ENCODE assay signal across 21 mouse cellular contexts in genomic region chr11:104952349-104952748, GRCm38 (mm10).
DNase-seq lines count a peak whose midpoint lies in the region; TF ChIP-seq lines count a peak whose summit lies in the region.
"Had no signal": no experiment of that assay in that cellular context is flagged by ENCODE, and none has a peak within 500 bp of the region (broad histone marks: within the 10 kb centered on the region; RNA-seq: fewer than 3 reads in every experiment).

No protein-coding gene starts in this region.

- H3ac ChIP-seq in C2C12 (ENCODE audit: control insufficient read depth, insufficient read length, low read depth) (no peak overlapping the region), myocyte (ENCODE audit: control insufficient read depth, insufficient read length) (no peak overlapping the region)

- no peak overlapping the region for H3K4me3 ChIP-seq in C2C12 (ENCODE audit: insufficient read depth, poor library complexity, severe bottlenecking)
- H3K4me3 ChIP-seq in embryonic fibroblast, embryonic 13.5 days (ENCODE audit: insufficient read depth, low read length): no peak overlapping the region
- H3K4me3 ChIP-seq in myocyte: no peak overlapping the region
- H3K4me3 ChIP-seq: embryonic facial prominence, embryonic 13.5 days; embryonic facial prominence, embryonic 15.5 days; forebrain, embryonic 10.5 days; forebrain, embryonic 12.5 days; gastrocnemius, adult 2 months had no signal

- DNase-seq in NIH3T3 (ENCODE audit: low read depth): peak; percentile 25
- no peak for DNase-seq in embryo, embryonic 10 days (ENCODE audit: low spot score)
- DNase-seq in cerebellum, postnatal 25 days: no peak
- no peak for DNase-seq in urinary bladder, postnatal 4 days (ENCODE audit: low spot score in 2 of 2)
- no peak for DNase-seq in cerebellum, adult 8-10 months
- DNase-seq: adrenal gland, adult 8-10 months; adrenal gland, postnatal 25 days; B cell, adult 2 months; cerebellum, adult 11 months; cerebellum, adult 18-20 months; cerebellum, adult 9-10 months; cerebellum, postnatal 10 days; cerebellum, postnatal 36 days; gastrocnemius, adult 2 months had no signal

- H3K27me3 ChIP-seq in C2C12 (ENCODE audit: control insufficient read depth, insufficient read depth, insufficient read length): no peaks in the 10 kb centered on the region
- H3K27me3 ChIP-seq in myocyte (ENCODE audit: control insufficient read depth, insufficient read depth, insufficient read length): no peaks in the 10 kb centered on the region
- H3K27me3 ChIP-seq: embryonic facial prominence, embryonic 13.5 days; embryonic facial prominence, embryonic 15.5 days; forebrain, embryonic 12.5 days had no signal

- H3K79me2 ChIP-seq in C2C12 (ENCODE audit: control insufficient read depth, insufficient read depth) (no peaks in the 10 kb centered on the region), myocyte (ENCODE audit: control insufficient read depth, insufficient read depth) (no peaks in the 10 kb centered on the region)

- no peaks in the 10 kb centered on the region for H3K36me3 ChIP-seq in C2C12 (ENCODE audit: control insufficient read depth, insufficient read depth)
- no peaks in the 10 kb centered on the region for H3K36me3 ChIP-seq in myocyte (ENCODE audit: control insufficient read depth, insufficient read depth)
- H3K36me3 ChIP-seq: embryonic facial prominence, embryonic 13.5 days; embryonic facial prominence, embryonic 15.5 days; forebrain, embryonic 10.5 days; forebrain, embryonic 12.5 days had no signal

- no peaks in the 10 kb centered on the region for H3K79me3 ChIP-seq in C2C12 (ENCODE audit: low read depth)

- no peaks in the 10 kb centered on the region for H3K4me1 ChIP-seq in embryonic fibroblast, embryonic 13.5 days (ENCODE audit: control insufficient read depth, insufficient read depth, low read length)
- H3K4me1 ChIP-seq: embryonic facial prominence, embryonic 13.5 days; embryonic facial prominence, embryonic 15.5 days; forebrain, embryonic 10.5 days; forebrain, embryonic 12.5 days had no signal

- peak overlapping the region; percentile 4 for H3K4me2 ChIP-seq in myocyte (ENCODE audit: low read depth)
- H3K4me2 ChIP-seq: embryonic facial prominence, embryonic 13.5 days; embryonic facial prominence, embryonic 15.5 days; forebrain, embryonic 12.5 days had no signal

- no peak for TF ChIP-seq CTCF in C2C12 (IDR thresholded peaks at IDR 0.05; ENCODE audit: control insufficient read depth, insufficient read depth, insufficient read length)
- TF ChIP-seq CTCF in embryonic fibroblast, embryonic 13.5 days (IDR thresholded peaks at IDR 0.05; ENCODE audit: borderline replicate concordance, insufficient read depth, low read length): no peak

- H3K27ac ChIP-seq in embryonic fibroblast, embryonic 13.5 days (ENCODE audit: insufficient read depth, low read length): peak overlapping the region; percentile 91
- H3K27ac ChIP-seq: embryonic facial prominence, embryonic 13.5 days; embryonic facial prominence, embryonic 15.5 days; forebrain, embryonic 10.5 days; forebrain, embryonic 12.5 days; gastrocnemius, adult 2 months had no signal

- TF ChIP-seq POLR2A in embryonic fibroblast, embryonic 13.5 days (IDR thresholded peaks at IDR 0.05; ENCODE audit: low read depth, low read length): no peak
- TF ChIP-seq POLR2A in myocyte (IDR thresholded peaks at IDR 0.05; ENCODE audit: insufficient read length, low read depth): no peak

TF ChIP-seq in C2C12, 6 proteins besides CTCF, POLR2A, EP300 and RAD21:
- TF ChIP-seq FOSL1 (IDR thresholded peaks at IDR 0.05; ENCODE audit: insufficient read depth, low read length, poor library complexity, severe bottlenecking): peak; percentile 3
- TF ChIP-seq MYOD1 (IDR thresholded peaks at IDR 0.05; ENCODE audit: control insufficient read depth, insufficient read length, low read depth): no peak

TF ChIP-seq in myocyte, 11 proteins besides CTCF, POLR2A, EP300 and RAD21:
- TF ChIP-seq CEBPB (IDR thresholded peaks at IDR 0.05; ENCODE audit: insufficient read depth, poor library complexity, severe bottlenecking): no peak
- no peak for TF ChIP-seq MYOD1 (IDR thresholded peaks at IDR 0.05; ENCODE audit: control insufficient read depth in 1 of 3, insufficient read length in 2 of 3, low read depth in 2 of 3)
- TF ChIP-seq MYOG (IDR thresholded peaks at IDR 0.05; ENCODE audit: control insufficient read depth in 1 of 3, insufficient read depth in 1 of 3, insufficient read length in 2 of 3, low read depth in 2 of 3): no peak
- no peak for TF ChIP-seq TCF3 (IDR thresholded peaks at IDR 0.05; ENCODE audit: insufficient read length, low read depth)
- TF ChIP-seq SRF (IDR thresholded peaks at IDR 0.05; ENCODE audit: control insufficient read depth, insufficient read length, low read depth): no peak
- TF ChIP-seq MAX (IDR thresholded peaks at IDR 0.05; ENCODE audit: low read depth): no peak
- TF ChIP-seq TCF12 (IDR thresholded peaks at IDR 0.05; ENCODE audit: insufficient read depth, poor library complexity, severe bottlenecking): no peak
- no peak for TF ChIP-seq POLR2AphosphoS2 (IDR thresholded peaks at IDR 0.05; ENCODE audit: insufficient read length, low read depth)
- no peak for TF ChIP-seq USF1 (IDR thresholded peaks at IDR 0.05; ENCODE audit: low read depth)
- TF ChIP-seq E2F4 (IDR thresholded peaks at IDR 0.05; ENCODE audit: insufficient read depth): no peak
- no peak for TF ChIP-seq REST (IDR thresholded peaks at IDR 0.05; ENCODE audit: insufficient read depth, insufficient read length)
TF ChIP-seq in myocyte: peak in this region for 0.
